Mouse (Mus musculus): ENCODE results near the gene Nipa2. TPM values are rescaled to one million over a fixed set of nuclear protein-coding genes. Genes with fewer than 3 reads are reported as not detected.
A peak's percentile ranks its signal among the peaks of the same experiment; 100 is the strongest.

The Nipa2 gene
- 11.1 and 11.6 TPM in 2 replicates for polyA plus RNA-seq (2012; rRNA removed)

DNA sequence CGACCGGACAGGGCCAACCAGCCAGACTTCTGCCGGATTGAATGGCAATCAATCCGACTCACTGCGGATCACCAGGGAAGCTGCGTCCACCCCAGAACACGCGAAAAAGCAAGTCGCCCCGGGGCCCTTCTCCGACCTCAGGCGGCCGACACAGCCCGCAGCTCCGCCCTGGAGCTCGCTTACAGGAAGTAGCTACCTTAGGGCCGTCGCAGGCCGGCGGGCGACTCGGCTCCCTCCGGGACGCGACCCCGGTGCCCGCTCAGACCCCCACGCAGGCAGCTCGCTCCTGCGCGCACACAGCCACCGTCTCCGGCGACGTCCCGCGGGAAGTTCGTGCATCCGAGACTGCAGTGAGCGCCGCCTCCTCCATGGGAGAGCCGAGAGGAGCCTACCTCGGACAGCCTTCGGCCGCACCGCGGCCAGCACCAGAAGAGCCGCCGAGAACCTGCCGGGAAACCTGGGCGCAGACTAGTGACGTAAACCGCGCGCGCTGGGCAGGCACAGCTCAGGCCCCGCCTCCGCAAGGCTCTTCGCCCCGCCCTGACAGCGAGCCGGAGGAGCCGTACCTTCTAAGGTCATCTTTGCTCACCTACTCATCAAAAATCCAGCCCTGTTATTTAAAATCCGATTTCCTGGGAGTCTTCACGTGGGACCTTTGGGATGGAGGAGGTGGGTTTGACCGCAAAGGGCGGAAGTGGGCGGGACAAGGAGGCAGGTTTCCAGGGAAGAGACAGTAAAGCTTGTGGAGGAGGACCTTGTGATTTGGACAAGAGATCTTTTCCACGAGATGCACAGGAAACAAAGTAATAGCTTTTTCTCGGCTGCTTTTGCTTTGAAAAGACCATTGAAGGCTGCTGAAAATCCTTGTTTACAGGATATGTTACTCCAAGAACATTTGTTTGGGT is at the start of gene Nipa2:
Gene Nipa2, minus strand, starts transcription at position 473 of the 905 bp plus-strand sequence.
- peak; percentile 44 for DNase-seq (ENCODE audit: low read depth)

DNA sequence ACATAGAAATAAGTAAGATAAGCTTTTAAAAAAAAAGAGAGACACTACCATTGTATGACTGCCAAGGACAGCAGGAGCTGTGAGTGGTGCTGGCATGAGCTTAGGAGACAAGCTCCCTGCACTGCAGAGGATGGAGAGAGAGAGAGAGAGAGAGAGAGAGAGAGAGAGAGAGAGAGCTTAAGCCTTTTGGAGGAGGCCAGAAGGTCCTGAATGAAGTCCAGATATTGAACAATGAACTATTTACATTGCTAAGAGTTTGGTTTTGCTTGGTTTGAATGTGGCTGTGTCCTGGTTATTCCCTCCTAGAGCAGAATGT is 48.7 kb upstream of the Nipa2 start:
- DNase-seq (ENCODE audit: low read depth) = no peak

DNA sequence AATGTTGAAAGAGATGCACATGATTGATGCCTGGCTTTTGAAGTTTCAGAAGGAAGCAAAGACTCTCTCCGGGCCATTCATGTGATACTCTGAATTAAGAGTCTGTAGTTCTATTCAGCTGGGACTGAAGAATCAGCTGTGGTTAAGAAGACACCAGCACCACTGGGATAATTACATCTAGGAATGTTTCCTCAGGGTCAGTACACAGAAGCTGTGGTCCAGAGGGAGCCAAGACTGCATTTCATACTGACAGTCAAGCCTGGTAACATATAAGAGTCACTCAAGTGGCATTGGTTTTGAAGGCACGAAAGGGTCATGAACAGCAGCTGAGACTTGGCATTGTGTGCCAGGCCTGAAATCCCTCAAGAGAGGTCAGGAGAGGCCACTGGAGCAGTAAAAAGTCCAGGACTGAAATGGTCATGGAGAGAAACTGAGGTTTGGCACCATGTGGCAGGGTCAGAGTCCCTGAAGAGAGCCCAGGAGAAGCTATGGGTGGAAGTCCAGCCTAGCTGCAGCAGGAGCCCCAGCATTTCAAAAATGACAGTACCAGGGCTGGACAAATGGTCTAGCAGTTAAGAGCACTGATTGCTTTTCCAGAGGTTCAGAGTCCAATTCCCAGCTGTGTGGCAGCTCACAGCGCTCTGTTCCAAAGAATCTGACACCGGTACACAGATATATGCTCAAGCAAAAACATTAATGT is 48.2 kb upstream of the Nipa2 start:
- no peak for DNase-seq (ENCODE audit: low read depth)

DNA sequence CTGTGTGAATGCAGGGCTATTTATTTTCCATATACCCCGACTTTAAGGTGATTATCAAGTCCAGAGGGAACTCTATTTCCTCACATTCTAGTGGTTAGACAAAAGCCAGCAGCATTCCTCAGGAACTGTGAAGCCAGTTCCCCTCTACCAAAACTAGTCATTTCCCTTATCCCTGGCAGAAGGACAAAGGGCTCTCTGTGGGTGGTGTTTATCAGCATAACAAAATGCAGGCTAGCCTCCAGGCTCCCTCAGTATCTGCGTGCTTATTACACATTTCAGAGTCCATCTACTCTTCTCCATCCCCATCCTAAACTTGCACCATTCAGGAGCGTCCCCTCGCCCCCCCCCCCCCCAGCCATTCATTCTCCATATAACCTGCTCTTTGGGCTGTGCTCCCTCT is 36.7 kb upstream of the Nipa2 start:
- DNase-seq (ENCODE audit: low read depth) = no peak

DNA sequence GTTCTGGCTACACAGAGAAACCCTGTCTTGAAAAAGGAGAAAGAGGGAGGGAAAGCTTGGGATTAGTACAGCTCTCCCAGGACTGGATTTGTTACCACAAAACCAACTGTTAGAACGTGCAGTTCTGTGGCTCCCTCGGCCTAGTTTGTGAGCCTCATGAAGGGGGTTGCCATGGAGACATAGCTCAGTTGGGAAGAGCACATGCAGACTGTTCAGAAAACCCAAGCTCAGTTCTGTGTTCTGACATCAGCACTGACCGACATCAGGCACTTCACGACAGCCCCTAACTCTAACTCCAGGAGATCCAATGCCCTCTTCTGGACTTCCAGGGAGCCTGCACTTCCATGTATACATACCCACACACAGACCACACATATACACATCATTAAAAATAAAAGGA is 32.7 kb upstream of the Nipa2 start:
- DNase-seq (ENCODE audit: low read depth) = no peak

DNA sequence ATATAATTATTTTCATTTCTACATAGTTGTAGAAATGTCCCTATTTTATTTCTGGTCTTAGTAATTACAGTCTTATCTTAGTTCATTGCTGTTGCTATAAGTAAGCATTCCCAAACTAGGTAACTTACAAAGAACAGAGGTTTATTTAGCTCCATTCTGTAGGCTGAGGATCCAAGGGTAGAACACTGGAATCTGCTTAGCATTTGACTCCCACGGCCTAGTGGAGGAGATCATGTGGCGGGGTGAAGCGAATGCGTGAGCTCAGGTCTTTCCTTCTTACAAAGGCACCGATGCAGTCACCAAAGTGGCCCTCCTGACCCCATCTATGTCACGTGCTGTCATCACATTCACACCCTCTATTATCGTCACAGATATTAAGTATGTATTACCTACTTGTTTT is 29.6 kb upstream of the Nipa2 start:
- no peak for DNase-seq (ENCODE audit: low read depth)

DNA sequence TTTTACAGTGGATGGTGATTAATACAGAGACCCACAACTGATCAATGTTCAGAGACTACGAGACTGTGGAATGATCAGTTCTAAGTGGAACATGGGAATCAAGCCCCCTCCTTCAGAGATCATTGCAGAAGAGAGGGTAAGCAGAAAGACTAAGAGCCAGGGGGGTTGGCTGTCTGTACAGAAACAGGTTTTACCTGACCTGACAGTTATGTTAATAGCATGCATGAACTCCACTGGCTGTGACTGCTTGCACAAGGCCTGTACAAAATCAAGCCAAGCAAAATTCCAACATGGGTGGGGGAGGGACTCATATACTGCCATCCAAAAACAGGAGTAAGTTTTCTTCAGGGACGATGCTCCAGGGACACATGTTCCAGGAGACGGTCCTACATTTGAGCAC is 28.9 kb upstream of the Nipa2 start:
- DNase-seq (ENCODE audit: low read depth) = peak; percentile 37

DNA sequence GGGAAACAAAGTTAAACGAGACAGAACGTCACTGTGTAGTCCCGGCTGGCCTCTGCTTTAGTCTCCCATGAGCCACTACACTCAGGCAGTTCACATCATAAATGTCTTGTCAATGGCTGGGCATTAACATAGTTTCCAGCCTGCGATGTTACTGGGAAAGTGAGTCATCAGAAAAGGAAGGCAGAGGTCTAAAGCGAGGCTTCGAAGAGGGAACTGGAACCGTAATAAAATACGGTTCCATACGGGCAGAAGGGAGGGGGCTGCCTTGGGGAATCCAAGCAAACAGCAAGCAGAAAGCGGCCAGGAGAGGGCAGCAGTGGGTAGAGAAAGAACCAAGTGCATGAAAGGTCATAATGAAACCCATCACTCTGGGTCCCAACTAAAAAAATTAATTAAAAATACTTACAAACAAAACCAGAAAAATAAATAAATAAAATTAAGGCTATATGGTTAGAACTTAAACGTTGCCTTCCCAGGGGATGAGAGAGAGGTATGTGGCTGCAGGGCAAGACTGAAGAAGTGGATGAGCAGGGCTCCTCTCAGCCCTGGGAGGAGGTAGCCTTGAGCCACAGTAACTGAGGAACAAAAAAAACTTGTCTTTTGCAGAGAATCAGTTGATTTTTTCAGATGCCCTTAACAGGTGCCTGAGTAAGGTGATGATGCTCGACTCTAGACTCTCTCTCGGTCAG is 24.4 kb upstream of the Nipa2 start:
- no peak for DNase-seq (ENCODE audit: low read depth)

DNA sequence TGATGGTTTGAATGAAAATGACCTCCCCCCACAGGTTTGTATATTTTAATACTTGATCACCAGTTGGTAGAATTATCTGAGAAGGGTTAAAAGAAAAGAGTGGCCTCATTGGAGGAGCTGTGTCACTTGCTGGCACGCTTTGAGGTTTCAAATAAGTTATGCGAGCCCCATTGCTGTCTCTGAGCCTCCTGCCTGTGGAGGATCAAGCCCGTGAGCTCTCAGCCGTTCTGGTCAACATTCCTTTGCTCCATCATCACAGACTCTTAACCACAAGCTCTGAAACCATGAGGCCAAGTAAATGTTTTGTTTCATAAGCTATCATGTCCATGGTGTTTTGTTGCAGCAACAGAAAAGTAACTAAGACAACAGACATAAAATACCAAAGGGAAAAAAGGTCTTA is 22.5 kb upstream of the Nipa2 start:
- DNase-seq (ENCODE audit: low read depth) = no peak

DNA sequence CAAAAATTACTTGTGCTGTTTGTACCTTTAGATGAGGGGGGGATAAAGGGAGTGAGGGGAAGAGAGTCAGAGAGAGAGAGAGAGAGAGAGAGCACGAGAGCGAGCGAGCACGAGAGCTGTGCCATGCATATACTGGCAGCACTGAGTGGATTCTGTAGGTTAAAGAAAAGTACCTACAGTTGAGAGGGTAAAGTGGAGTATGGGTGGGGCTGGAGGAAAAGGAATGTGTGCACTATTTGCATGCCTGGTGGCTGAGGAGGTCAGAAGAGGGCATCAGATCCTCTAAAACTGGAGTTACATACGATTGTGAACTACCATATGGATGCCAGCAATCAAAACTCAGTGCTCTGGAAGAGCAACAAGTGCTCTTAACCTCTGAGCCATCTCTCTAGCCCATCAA is 20.8 kb upstream of the Nipa2 start:
- no peak for DNase-seq (ENCODE audit: low read depth)

DNA sequence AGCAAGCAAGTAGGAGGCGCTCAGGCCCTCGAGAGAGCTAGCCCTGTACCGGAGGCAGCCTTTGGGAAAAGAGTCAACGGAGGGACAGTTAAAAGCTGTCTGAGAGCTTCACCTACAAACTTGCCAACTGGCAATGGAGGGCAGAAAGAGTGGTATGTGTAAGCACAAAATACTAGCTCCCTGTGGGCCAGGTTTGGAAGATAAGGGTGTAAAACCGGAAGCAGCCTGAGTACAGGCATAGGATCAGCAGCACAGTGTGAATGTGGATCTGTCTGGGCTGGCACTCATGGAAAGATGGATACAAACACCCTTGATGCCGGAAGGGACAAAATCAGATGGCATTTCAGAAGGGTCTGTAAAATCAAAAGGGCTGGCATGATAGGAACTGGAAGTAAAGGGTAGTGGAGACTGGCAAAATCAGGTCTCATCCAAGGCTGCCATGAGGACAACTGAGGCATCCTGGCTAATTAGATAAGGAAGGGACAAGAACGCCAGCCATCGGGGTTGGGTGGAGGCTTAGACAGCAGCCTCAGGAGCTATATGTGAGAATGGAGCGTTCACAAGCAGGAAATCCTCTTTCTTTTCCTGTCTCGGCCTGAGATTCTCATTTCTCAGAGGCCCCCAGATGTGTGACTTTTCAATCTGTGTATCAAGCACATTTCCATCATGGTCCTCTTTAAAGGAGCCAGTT is 19.9 kb upstream of the Nipa2 start:
- no peak for DNase-seq (ENCODE audit: low read depth)

DNA sequence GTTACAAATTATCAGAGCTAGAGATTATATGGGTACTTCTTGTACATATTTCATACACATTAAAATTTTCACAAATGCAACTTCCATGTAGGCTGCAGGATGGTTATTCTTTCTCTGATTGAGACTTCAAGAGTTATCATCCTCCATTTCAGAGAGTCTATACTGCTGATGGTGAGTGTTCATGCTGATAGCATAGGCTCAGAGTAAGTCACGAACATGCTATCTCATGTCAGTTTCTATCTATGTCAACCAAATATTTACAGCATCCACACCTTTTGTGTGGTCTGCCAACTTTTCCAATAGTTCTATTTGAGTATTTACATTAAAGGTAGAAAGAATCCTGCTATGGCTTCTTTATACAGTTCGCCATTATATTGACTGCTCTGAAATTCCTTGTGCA is 19.2 kb upstream of the Nipa2 start:
- no peak for DNase-seq (ENCODE audit: low read depth)

DNA sequence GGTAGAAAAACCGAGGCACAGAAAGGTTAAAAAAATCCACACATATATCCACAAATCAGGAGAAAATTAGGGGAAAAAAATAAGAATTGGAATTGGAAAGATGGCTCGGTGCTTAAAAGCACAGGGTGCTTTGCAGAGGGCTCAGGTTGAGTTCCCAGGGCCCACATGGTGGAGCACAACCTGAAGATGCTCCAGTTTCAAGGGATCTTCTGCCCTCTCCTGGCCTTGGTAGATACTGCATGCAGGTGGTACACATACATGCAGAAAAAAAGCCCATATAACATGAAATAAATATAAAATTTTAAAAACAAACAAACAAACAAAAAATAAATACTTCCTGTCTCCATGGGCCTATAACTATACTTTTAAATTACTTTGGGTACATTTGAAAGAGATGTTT is 12.2 kb upstream of the Nipa2 start:
- DNase-seq (ENCODE audit: low read depth) = no peak

DNA sequence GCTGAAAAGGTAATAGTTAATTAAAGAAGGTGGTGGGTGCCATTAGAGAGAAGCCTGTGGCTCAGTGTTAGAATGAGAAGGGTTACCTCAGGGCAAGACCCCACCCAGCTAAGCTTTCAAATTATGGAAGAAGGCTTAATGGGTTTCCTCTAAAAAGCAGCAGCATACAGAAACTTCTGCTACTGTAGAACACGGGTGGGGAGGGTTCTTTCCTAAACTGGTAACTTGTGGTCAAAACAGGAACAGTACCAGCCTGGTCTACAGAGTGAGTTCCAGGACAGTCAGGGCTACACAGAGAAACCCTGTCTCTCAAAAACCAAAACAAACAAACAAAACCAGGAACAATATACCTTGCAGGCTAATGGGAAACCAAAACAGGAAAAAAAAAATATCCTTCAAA is 7.1 kb upstream of the Nipa2 start:
- DNase-seq (ENCODE audit: low read depth) = no peak

DNA sequence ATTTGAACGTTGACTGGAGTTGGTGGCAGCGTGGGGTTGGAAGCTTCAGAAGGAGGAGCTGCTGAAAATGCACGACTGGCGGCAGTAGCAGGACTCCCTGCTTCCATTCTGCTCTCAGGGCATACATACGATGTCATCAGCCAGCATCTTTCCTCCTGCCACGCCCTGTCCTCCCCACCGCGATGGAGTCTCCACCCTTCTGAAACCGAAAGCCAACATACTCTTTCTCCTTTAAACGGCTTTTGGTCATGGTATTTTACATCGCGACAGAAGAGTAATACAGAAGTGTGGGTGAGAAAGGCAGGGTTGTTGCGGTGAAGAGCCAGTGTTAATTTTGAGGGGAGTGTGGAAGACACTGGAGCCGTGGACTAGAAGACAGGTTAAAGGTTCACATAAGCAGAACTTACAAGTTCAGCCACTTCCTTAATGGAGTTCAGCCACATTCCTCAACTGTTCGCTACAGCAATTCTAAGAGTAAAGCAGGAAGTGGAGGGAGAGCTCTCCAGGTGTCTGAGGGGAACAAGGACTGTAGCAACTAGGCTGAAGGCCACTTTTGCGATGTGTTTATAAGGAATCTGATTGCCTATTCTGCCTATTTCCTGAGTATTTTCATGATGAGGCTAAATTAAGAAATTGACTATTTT is 6.1 kb upstream of the Nipa2 start:
- no peak for DNase-seq (ENCODE audit: low read depth)

DNA sequence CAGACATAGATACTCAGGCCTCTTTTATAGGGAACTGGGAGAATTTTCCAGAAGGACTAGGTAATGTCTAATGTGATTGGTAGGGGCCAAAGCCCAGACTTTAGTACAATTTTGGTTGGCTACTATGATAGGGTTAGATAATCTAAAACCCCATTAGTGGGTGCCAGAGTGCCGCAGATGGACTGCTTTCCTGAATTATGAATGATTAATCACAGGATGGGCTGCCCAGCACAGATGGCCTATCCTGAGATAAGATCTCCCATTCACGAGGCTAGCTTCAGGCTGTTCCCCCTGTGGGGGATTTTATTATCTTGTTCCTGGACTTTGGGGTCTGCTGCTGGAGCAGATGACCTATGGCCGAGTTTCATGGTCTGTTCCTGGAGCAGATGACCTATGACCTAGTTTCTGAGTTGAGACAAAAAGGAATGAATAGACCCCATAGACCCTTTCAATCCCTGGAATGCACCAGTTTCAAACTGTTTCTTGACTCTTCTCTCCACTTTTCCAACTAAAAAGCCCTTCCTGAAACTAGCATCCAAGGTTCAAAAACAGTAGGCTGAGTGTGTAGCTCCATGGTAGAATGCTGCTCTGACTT is 4.7 kb upstream of the Nipa2 start:
- DNase-seq (ENCODE audit: low read depth) = no peak

DNA sequence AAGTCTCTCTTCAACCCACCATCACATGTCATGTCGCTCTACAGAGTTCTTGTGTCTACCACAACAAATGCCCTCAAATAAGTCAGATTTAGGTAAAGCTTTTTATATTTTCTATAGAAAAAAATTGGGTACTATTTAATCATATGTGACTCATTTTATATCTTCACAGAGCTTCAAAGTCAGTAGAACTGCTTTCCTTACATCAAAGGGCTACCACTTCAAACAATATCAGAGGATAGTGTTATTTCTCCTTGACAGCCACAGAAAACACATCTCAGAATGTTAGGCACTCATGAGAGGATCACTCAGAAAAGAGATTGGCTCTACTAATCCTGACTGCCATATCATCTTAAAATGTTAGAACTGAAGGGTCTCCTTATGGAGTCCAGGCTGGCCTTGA is 1.8 kb downstream of the Nipa2 start:
- no peak for DNase-seq (ENCODE audit: low read depth)

DNA sequence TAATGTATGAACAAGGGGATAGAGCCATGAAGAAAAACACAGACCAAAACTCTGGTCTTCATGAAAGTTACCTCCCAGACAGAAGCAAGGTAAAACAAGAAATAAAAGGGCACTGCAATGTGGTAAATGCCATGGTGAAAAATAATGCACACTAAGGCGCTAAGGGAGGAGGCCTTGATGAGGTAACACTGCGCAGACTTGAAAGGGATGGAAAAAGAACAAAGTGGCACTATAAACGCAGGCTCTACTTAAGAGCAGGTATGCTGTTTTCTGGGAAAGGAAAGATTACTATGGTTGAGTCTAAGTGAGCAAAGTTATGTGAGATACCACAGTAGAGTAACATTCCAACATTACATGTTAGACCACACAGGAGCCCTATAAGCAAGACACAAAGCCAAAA is 2.5 kb downstream of the Nipa2 start:
- no peak for DNase-seq (ENCODE audit: low read depth)

DNA sequence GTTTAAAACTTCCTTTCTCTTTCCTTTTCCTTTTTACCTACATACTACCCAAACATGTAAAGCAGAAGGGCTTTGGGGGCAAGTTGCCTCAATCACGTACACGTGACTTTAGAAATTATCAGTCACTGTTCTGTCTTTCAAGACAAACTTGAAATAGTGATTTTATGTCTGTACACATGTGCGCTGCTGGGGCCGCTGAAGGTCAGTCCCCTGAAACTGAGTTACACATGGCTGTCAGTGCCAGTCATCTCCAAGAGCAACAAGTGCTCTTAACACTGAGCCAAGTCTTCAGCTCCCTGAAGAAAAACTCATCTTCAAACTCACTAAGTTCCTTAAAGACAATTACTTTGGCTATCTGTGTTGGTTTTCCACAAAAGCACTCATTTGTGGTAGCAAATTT is 4.4 kb downstream of the Nipa2 start:
- no peak for DNase-seq (ENCODE audit: low read depth)

DNA sequence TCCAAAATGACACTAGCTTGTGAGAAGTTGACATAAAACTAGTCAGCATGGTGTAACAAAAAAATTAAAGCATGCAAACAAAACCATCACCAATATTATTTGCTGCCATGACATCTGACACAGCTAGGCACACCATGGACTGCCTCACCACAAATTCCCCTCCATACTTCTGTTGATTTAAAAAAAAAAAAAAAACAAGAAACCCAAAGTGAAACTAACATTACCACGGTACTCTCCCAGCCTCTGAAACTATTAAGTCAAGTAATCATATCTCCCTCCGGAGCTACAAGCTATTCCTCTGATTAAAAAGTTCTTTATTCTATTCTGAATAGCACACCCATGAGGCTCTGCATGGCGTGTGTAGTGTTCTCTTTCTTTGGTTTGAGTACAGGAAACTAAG is 5.1 kb downstream of the Nipa2 start:
- no peak for DNase-seq (ENCODE audit: low read depth)

DNA sequence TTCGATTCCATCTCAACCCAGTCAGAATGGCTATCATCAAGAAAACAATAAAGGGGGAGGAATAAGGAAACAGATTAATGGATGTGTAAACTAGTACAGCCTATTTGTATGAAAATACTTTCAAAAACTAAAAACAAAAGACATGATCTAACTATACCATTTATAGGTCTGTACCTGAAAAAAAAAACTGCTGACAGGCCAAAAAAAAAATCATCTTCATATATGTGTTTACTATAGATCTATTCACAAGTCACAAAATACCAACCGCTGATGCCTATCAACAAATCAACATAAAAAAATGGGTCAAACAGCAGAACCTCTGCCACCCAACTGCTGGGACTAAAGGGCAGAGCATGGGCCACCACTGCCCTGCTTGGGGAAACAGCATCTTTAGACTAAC is 6.2 kb downstream of the Nipa2 start:
- DNase-seq (ENCODE audit: low read depth) = no peak
